Mouse (Mus musculus) heart, embryonic 16.5 days (tissue): ENCODE results near the gene Anapc10. TPM values are rescaled to one million over a fixed set of nuclear protein-coding genes. Genes with fewer than 3 reads are reported as not detected.
"Not testable (repeated sequence)": the region's sequence is repeated elsewhere in the genome, so short reads cannot be mapped to it uniquely, and the experiment has no call there.

Experiments used
- ATAC-seq: fragments of 200-750 bp; cut with Nextera tagmentation; replicated peaks from 2 replicates; pipeline ENCODE4 v1.8.0; 2017; ENCODE audit warnings: moderate number of reproducible peaks; ENCODE audit not compliant: insufficient read depth, low FRiP score; ENCODE audit errors: extremely low read depth
- H3K27ac ChIP-seq: fragments of 300-500 bp; sonication (generic); 2 replicates; pipeline ENCODE4 v1.5.1; 2014; ENCODE audit warnings: mild to moderate bottlenecking, low read length, control low read depth, moderate library complexity
- H3K27me3 ChIP-seq: fragments of 300-500 bp; sonication (generic); 2 replicates; pipeline ENCODE4 v1.6.1; 2014; ENCODE audit warnings: low read length, mixed read lengths; ENCODE audit not compliant: control insufficient read depth, insufficient read depth
- H3K36me3 ChIP-seq: fragments of 300-500 bp; sonication (generic); 2 replicates; pipeline ENCODE4 v1.6.1; 2014; ENCODE audit not compliant: control insufficient read depth, insufficient read depth
- H3K4me1 ChIP-seq: fragments of 300-500 bp; sonication (generic); 2 replicates; pipeline ENCODE4 v1.6.1; 2014; ENCODE audit warnings: low read length, mixed read lengths; ENCODE audit not compliant: control insufficient read depth, insufficient read depth
- H3K4me2 ChIP-seq: fragments of 300-500 bp; sonication (generic); 2 replicates; pipeline ENCODE4 v1.6.1; 2014; ENCODE audit warnings: low read depth, mild to moderate bottlenecking, control low read depth, low read length
- H3K4me3 ChIP-seq: fragments of 300-500 bp; sonication (generic); 2 replicates; pipeline ENCODE4 v1.5.1; 2014; ENCODE audit warnings: mild to moderate bottlenecking, control low read depth, low read length
- H3K9ac ChIP-seq: fragments of 300-500 bp; sonication (generic); 2 replicates; pipeline ENCODE4 v1.6.1; 2014; ENCODE audit warnings: low read length, control low read depth
- H3K9me3 ChIP-seq: fragments of 300-500 bp; sonication (generic); replicated peaks from 2 replicates; pipeline ENCODE4 v1.6.1; 2016; ENCODE audit warnings: low read length; ENCODE audit not compliant: control insufficient read depth
- WGBS: fragments of 180-500 bp; shearing (Covaris S2); extraction: QIAGEN DNeasy Blood & Tissue Kit; methylation state at CpG from one replicate; pipeline ENCODE4 v1.1.7; 2014; 5-methylcytosine and 5-hydroxymethylcytosine counted together
- polyA plus RNA-seq: library from polyadenylated mRNA; unstranded; fragments of >200 nt; fragmentation: Nextera tagmentation; extraction: Ambion mirVana; gene quantifications from 2 replicates; pipeline ENCODE4 v1.2.1, GENCODE M21; 2015

Gene Anapc10
- polyA plus RNA-seq, 1 experiment from 2014 or later, result 20.4 TPM

DNA sequence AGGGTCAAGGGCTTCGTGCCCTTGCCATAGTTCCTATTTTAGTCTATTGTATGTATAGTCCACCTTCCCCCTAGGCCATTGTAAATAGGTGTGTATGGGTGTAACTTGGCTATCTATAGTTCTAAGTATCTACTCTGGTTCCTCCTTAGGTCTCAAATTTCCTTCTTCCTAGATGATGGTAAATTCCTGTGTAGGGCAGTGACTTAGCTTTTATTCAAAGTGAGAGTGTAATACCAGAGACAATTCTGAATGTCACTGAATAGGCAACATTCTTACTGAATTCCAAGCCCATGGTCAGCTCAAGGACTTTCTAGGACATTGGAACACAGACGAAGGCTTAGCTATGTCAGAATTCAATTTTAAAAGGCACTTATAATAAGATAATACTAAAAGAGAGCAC lies 83.3 kb downstream of the Anapc10 start:
- 66% methylated on average over 2 of the region's 2 CpGs for WGBS

DNA sequence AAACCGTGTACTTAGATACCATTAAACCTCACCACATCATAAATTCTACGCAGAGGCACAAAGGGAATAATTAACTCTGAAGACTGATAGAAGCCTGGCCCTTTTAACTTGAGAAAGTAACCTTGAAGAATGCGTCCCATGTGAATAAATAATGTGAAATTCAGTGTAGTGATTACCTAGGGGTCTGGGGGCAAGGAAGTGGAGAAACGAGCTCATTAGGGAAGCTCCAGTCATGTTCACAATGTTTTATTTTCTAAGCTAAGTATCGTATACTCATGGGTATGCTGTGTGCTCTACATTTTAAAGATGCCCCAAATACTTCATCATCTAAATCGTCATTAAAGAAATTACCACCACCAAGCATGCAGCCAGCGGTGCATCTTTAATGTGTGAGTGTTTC lies 85.1 kb downstream of the Anapc10 start:
- Histone ChIP-seq H3K4me1 (no peaks in the 10 kb centered on the region), H3K4me3 (no peak overlapping the region), H3K36me3 (no peaks in the 10 kb centered on the region), H3K9me3 (no peaks in the 10 kb centered on the region), H3K9ac (no peak overlapping the region), H3K27me3 (no peaks in the 10 kb centered on the region), H3K4me2 (no peak overlapping the region), H3K27ac (no peak overlapping the region)
- WGBS, result 81% methylated on average over 7 of the region's 7 CpGs
- ATAC-seq, result no peak

More for the DNA sequence above, 83.3 kb downstream of the Anapc10 start:
- H3K9ac ChIP-seq, H3K36me3 ChIP-seq, H3K27ac ChIP-seq, H3K4me1 ChIP-seq, H3K27me3 ChIP-seq, H3K9me3 ChIP-seq, H3K4me3 ChIP-seq, H3K4me2 ChIP-seq, ATAC-seq: not testable (repeated sequence)

DNA sequence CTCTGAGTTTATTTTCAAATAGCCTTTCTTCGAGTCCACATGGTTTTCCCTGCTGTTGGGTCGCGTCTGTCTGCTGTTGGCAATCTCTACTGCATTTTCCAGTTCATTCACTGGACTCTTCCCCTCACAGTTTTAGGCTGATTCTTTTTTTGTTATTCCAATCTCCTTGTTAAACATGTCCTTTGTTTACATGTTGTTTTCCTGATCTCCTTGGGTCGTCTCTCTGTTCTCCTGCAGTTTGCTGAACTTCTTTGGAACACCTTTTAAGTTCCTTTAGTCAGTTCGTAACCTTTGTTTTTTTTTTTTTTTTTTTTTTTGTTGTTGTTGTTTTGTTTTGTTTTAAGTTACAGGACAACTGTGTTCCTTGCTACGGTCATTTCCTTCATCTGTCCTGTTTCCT lies 92.9 kb downstream of the Anapc10 start:
- 76% methylated on average over 6 of the region's 6 CpGs for WGBS
- Histone ChIP-seq H3K9ac (no peak overlapping the region), H3K36me3 (no peaks in the 10 kb centered on the region), H3K4me1 (no peaks in the 10 kb centered on the region), H3K9me3 (no peaks in the 10 kb centered on the region), H3K27me3 (no peaks in the 10 kb centered on the region), H3K27ac (no peak overlapping the region), H3K4me2 (no peak overlapping the region), H3K4me3 (no peak overlapping the region)
- no peak for ATAC-seq

DNA sequence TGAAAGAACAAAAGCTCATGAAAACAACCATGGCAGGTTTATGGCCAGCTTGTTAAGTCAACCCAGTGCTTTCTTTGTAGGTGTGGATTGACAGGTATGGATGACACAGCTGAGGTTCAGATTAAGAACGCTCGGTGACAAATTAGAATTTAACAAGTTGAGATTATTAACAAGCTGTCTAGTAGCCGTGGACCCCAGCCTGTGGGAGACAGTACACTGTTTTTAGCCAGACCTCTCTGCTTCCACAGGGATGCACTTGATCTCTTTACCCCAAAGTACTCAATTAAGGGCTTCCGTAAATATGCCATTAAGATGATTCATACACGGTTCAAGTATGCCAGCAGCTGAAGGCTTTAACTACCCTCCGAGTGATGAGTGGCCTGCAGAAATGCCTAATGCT lies 95.4 kb downstream of the Anapc10 start:
- WGBS, result 48% methylated on average over 6 of the region's 6 CpGs
- ATAC-seq, result no peak

DNA sequence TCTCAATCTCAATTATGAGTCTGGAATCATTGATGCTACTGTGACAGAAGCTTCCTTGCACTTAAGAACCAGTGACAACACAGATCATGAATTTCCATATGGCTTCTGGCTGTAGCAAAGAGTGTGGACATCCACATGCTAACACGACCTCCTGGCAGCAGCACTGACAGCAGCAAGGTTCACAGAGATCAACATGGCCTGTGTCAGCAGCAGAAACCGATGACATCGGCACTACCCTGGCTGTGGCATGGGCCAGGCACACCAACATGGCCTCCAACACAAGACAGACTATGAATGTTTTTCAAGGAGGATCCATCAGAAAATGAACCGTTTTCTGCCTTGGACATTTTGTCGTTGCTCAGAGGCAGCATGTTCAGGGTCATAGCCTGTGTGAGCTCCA lies 114.9 kb downstream of the Anapc10 start:
- Histone ChIP-seq H3K36me3 (no peaks in the 10 kb centered on the region), H3K27ac (no peak overlapping the region), H3K9me3 (no peaks in the 10 kb centered on the region), H3K4me3 (no peak overlapping the region), H3K4me1 (no peaks in the 10 kb centered on the region), H3K4me2 (no peak overlapping the region), H3K27me3 (no peaks in the 10 kb centered on the region), H3K9ac (no peak overlapping the region)
- 80% methylated on average over 5 of the region's 5 CpGs for WGBS
- no peak for ATAC-seq

More for the DNA sequence above, 95.4 kb downstream of the Anapc10 start:
- H3K4me3 ChIP-seq, result no peak overlapping the region
- H3K27me3 ChIP-seq, result no peaks in the 10 kb centered on the region
- no peaks in the 10 kb centered on the region for H3K9me3 ChIP-seq
- H3K27ac ChIP-seq, result no peak overlapping the region
- H3K36me3 ChIP-seq, result no peaks in the 10 kb centered on the region
- no peak overlapping the region for H3K9ac ChIP-seq
- no peaks in the 10 kb centered on the region for H3K4me1 ChIP-seq
- H3K4me2 ChIP-seq, result no peak overlapping the region

Other genes with a start within 250 kb of the Anapc10 start
- 11.8 and 14.4 TPM in 2 replicates for gene Otud4, start 72.2 kb upstream of the Anapc10 start, polyA plus RNA-seq
- gene Abce1, start 80 bp upstream of the Anapc10 start, polyA plus RNA-seq, result 63.2 and 70.2 TPM in 2 replicates